Mouse (Mus musculus) heart, adult 2 months (tissue): ENCODE measurements around the gene Col4a1.

ENCODE experiments used
- CTCF ChIP-seq: fragments of 200-600 bp; IDR thresholded peaks from 2 replicates; pipeline ENCODE4 v1.8.1; 2022; ENCODE audit warnings: antibody characterized with exemption, mild to moderate bottlenecking, moderate library complexity
- EP300 ChIP-seq: fragments of 200-500 bp; IDR thresholded peaks from 2 replicates; pipeline ENCODE4 v1.6.1; 2011; ENCODE audit warnings: low read depth, low read length, control low read depth; ENCODE audit not compliant: insufficient read depth
- POLR2A ChIP-seq: fragments of 200-500 bp; IDR thresholded peaks from 2 replicates; pipeline ENCODE4 v1.6.1; 2011; ENCODE audit warnings: mild to moderate bottlenecking, low read depth, low read length, control low read depth; ENCODE audit not compliant: insufficient read depth

DNA sequence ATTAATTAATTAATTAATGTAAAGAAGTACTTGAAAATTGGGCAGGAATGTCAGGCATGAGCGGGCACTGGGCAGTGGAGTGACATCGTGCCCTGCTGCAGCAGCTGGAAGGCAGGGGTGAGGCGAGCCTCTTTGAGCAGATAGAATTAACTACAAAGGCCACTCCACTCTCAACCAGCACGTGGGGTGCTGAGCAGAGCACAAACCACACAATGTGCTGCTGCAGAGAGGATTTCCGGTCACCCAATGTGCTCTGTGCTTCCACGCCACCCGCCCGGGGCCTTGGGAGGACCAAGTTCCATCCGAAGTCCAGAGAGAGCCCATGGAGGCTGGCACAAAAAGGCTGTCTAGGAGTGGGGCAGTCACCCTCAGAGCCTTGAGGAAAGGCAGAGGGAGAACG, 29.4 kb downstream of the Col4a1 start:
- TF ChIP-seq CTCF, result peak; percentile 28
- TF ChIP-seq POLR2A, result no peak
- TF ChIP-seq EP300, result peak; percentile 87; the same call in 1 of the 2 replicates
